Mouse (Mus musculus) midbrain, embryonic 13.5 days (tissue): ENCODE results near the gene Scube2. TPM values are rescaled to one million over a fixed set of nuclear protein-coding genes. Genes with fewer than 3 reads are reported as not detected.

ENCODE experiments used
- ATAC-seq: fragments of 200-750 bp; cut with Nextera tagmentation; 2 replicates; pipeline ENCODE4 v1.8.0; 2017; ENCODE audit warnings: mild to moderate bottlenecking, moderate TSS enrichment, moderate library complexity
- H3K27ac ChIP-seq: fragments of 300-500 bp; sonication (generic); 2 replicates; pipeline ENCODE4 v1.5.1; 2015; ENCODE audit warnings: inconsistent platforms, mild to moderate bottlenecking, moderate library complexity
- H3K27me3 ChIP-seq: fragments of 300-500 bp; sonication (generic); 2 replicates; pipeline ENCODE4 v1.6.1; 2015; ENCODE audit warnings: mild to moderate bottlenecking, inconsistent platforms
- H3K36me3 ChIP-seq: fragments of 300-500 bp; sonication (generic); 2 replicates; pipeline ENCODE4 v1.6.1; 2015; ENCODE audit warnings: mild to moderate bottlenecking, inconsistent platforms
- H3K4me1 ChIP-seq: fragments of 300-500 bp; sonication (generic); replicated peaks from 2 replicates; pipeline ENCODE4 v1.6.1; 2015; ENCODE audit warnings: inconsistent platforms
- H3K4me2 ChIP-seq: fragments of 300-500 bp; sonication (generic); replicated peaks from 2 replicates; pipeline ENCODE4 v1.6.1; 2015; ENCODE audit warnings: moderate library complexity, mild to moderate bottlenecking, inconsistent platforms
- H3K4me3 ChIP-seq: fragments of 300-500 bp; sonication (generic); replicated peaks from 2 replicates; pipeline ENCODE4 v1.5.1; 2015; ENCODE audit warnings: mild to moderate bottlenecking, inconsistent platforms
- H3K9ac ChIP-seq: fragments of 300-500 bp; sonication (generic); replicated peaks from 2 replicates; pipeline ENCODE4 v1.6.1; 2015; ENCODE audit warnings: mild to moderate bottlenecking, inconsistent platforms
- H3K9me3 ChIP-seq: fragments of 300-500 bp; sonication (generic); 2 replicates; pipeline ENCODE4 v1.6.1; 2016; ENCODE audit warnings: mild to moderate bottlenecking, inconsistent platforms
- WGBS: fragments of 180-500 bp; shearing (Covaris S2); methylation state at CpG from one replicate; pipeline ENCODE4 v1.1.7; 2015; 5-methylcytosine and 5-hydroxymethylcytosine counted together
- polyA plus RNA-seq: library from polyadenylated mRNA; unstranded; fragments of >200 nt; fragmentation: Nextera tagmentation; extraction: Ambion mirVana; gene quantifications from 2 replicates; pipeline ENCODE4 v1.2.1, GENCODE M21; 2015

The Scube2 gene
- polyA plus RNA-seq, 1 experiment from 2014 or later, result 1.7 TPM

GRCm38 (mm10) chr7:109849750-109850434, 15.6 kb downstream of the Scube2 start:
- H3K4me2 ChIP-seq, result peak overlapping the region; percentile 1; the same call in 1 of the 2 replicates
- H3K4me3 ChIP-seq, result no peak overlapping the region
- no peaks in the 10 kb centered on the region for H3K36me3 ChIP-seq
- H3K27me3 ChIP-seq, result 0 out of 2 replicates have a peak, but pooled peaks cover 3% of the 10 kb centered on the region
- WGBS, result 19% methylated on average over 8 of the region's 8 CpGs
- peak overlapping the region; percentile 26 for H3K27ac ChIP-seq
- H3K9me3 ChIP-seq, result no peaks in the 10 kb centered on the region
- peaks cover 27% of the 10 kb centered on the region for H3K4me1 ChIP-seq
- H3K9ac ChIP-seq, result no peak overlapping the region
- peak; percentile 72 for ATAC-seq

DNA sequence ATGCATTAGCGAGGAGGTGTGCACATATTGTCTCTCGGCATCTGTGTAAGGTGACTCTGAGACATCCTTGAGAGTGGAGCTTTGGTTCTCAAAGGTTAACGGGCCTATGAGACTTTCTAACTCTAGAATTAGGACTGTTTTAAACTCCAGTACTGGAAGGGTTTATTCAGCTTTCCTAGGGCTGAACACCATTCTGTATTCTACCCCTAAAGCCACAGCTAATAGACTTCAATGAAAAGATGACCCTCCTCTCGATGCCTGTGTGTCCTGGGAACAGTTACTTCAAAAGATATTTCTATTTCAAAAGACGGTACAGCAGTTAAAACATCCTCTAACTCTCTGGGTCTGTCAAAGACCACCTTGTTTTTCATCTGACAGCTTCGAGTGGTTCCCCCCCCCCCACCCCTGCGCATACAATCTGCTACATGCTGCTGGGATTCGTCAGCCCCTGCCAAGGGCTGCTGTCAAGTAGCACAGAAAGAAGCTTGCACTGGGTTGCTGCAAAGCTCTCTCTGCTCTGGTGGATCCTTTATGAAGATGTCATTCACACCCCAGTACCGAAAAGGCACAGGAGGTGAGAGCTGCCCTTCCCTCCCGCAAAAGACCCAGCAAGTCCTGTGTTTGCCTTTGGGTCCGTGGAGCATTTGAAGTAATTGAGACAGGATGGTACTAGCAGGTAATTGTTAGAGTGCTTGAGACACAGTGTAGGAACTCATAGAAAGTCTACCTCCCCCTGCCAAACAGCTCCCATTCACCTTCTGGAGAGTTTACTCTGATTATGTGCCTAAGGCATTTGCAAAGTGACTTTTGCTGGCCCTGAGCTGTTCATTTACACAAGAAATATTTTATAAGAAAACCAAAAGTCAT, 16.4 kb downstream of the Scube2 start:
- Histone ChIP-seq H3K9me3 (no peaks in the 10 kb centered on the region), H3K9ac (no peak overlapping the region), H3K27ac (peak overlapping the region; percentile 26; the same call in 1 of the 2 replicates), H3K4me3 (no peak overlapping the region), H3K36me3 (no peaks in the 10 kb centered on the region), H3K4me2 (peak overlapping the region; percentile 1; the same call in 1 of the 2 replicates), H3K27me3 (0 out of 2 replicates have a peak, but pooled peaks cover 3% of the 10 kb centered on the region), H3K4me1 (peaks cover 27% of the 10 kb centered on the region)
- 24% methylated on average over 11 of the region's 11 CpGs for WGBS
- peak; percentile 77 for ATAC-seq

- H3K4me1 ChIP-seq, result peaks cover 6% of the 10 kb centered on the region
- no peaks in the 10 kb centered on the region for H3K27me3 ChIP-seq
- H3K36me3 ChIP-seq, result no peaks in the 10 kb centered on the region
- H3K27ac ChIP-seq, result no peak overlapping the region
- WGBS, result 87% methylated on average over 6 of the region's 6 CpGs
- H3K4me2 ChIP-seq, result no peak overlapping the region
- no peak overlapping the region for H3K9ac ChIP-seq
- ATAC-seq, result no peak
- no peak overlapping the region for H3K4me3 ChIP-seq
- H3K9me3 ChIP-seq, result no peaks in the 10 kb centered on the region
Observed at GRCm38 (mm10) chr7:109844100-109844499, 21.4 kb downstream of the Scube2 start.

DNA sequence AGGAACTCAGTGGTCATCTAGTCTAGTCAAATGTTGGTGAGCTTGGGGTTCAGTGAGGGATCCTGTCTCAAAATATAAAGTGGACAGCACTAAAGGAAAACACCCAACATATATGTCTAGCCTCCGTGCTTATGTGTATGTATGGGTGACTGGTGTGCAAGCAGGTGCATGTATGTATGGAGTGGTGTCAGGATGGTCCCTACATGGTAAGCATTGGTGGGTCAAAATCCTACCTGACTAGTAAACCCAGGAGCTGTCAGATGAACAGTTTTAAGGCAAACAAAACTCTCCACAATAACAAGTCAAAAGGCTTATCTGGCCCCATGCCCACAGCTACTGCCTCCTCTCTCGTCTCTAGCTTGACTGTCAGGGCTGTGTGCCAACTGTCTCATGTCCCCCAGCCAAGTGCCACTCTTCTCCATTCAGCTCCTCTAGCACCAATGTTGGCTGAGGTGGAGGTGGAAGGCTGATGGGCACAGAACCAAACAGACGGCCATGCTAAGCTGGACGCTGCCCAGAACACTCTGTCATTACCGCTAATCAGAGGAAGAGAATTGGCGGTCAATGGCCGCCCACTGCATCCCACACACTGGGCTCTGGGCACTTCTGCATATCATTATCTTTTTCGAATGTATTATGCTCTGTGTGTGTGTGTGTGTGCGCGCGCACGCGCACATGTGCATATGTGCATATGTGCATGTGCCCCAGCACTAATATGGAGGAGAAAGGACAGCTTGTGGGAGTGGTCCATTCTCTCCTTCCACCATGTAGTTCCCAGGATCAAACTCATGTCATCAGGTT, 23.7 kb downstream of the Scube2 start:
- WGBS, result 87% methylated on average over 13 of the region's 13 CpGs
- Histone ChIP-seq H3K9ac (no peak overlapping the region), H3K27me3 (no peaks in the 10 kb centered on the region), H3K36me3 (no peaks in the 10 kb centered on the region), H3K4me3 (no peak overlapping the region), H3K27ac (no peak overlapping the region), H3K9me3 (no peaks in the 10 kb centered on the region), H3K4me2 (no peak overlapping the region), H3K4me1 (no peaks in the 10 kb centered on the region)
- ATAC-seq, result peak; percentile 88

DNA sequence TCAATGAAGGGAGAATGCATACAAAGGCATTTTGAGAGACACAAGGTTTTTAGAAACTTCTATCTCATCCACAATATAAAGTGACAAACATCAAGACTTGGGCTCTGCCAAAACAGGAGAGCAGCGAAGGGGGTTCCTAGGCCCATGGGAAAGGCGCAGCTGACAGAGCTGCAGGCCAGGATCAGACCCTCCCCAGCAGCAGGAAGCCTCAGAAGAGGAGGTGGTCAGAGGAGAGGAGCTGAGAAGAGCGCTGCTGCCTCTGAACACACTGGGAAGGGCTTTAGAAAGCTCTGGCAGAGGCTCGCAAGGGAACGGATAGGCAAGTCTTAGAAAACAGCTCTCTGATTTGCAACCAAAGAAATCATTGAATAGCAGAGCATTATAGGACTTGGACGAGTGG, 24.4 kb downstream of the Scube2 start:
- H3K9ac ChIP-seq, result no peak overlapping the region

DNA sequence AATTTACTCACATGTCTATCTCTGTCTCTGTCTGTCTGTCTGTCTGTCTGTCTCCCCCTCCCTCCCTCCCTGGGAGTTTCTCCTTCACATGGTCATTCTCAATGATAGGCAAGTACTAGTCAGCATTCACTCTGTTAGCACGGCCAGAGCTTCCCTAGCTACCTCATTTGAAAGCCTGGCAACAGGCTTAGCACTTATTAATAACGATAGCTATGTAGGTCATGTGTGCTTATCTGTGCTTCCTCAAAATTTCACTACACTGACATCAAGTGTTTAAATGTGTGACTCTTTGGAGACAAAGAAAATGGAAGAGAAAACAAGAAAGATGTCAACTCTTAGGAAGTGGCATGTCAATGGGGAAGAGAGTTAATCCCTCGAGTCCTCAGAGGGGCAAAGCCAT, 26.9 kb downstream of the Scube2 start:
- Histone ChIP-seq H3K9me3 (no peaks in the 10 kb centered on the region), H3K27ac (no peak overlapping the region), H3K4me2 (no peak overlapping the region), H3K27me3 (no peaks in the 10 kb centered on the region), H3K4me1 (no peaks in the 10 kb centered on the region), H3K4me3 (no peak overlapping the region), H3K9ac (no peak overlapping the region), H3K36me3 (no peaks in the 10 kb centered on the region)
- no peak for ATAC-seq
- WGBS, result 66% methylated on average over 3 of the region's 3 CpGs

More for the DNA sequence above, 24.4 kb downstream of the Scube2 start:
- ATAC-seq, result no peak
- no peaks in the 10 kb centered on the region for H3K27me3 ChIP-seq
- no peak overlapping the region for H3K27ac ChIP-seq
- H3K36me3 ChIP-seq, result no peaks in the 10 kb centered on the region
- H3K9me3 ChIP-seq, result no peaks in the 10 kb centered on the region
- H3K4me2 ChIP-seq, result no peak overlapping the region
- WGBS, result 60% methylated on average over 6 of the region's 6 CpGs
- H3K4me1 ChIP-seq, result no peaks in the 10 kb centered on the region
- H3K4me3 ChIP-seq, result no peak overlapping the region

- H3K4me3 ChIP-seq, result no peak overlapping the region
- 76% methylated on average over 6 of the region's 6 CpGs for WGBS
- H3K4me1 ChIP-seq, result no peaks in the 10 kb centered on the region
- no peak for ATAC-seq
- no peaks in the 10 kb centered on the region for H3K36me3 ChIP-seq
- H3K4me2 ChIP-seq, result no peak overlapping the region
- H3K27me3 ChIP-seq, result peaks cover 4% of the 10 kb centered on the region; the same call in 1 of the 2 replicates
- no peak overlapping the region for H3K27ac ChIP-seq
- H3K9me3 ChIP-seq, result no peaks in the 10 kb centered on the region
- no peak overlapping the region for H3K9ac ChIP-seq
Observed at GRCm38 (mm10) chr7:109837651-109838050, 27.8 kb downstream of the Scube2 start.

DNA sequence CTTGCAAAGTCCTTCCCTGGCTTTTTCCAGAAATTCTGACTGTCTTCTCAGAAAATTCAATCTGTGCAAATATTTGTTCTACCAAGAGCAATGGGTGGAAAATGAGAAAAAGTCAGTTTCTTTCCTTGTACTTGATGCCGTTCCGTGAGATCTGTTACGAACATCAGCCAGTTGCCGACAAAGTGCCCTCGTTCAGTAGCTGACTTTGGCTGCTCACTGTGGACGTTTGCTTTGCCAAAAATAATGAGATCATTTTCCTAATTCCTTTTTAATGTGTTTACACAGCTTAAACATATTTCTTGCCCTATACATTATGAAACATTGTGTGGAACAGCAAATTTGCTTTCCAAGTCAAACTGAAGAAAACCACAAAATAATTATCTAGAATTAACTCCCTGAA, 30.6 kb downstream of the Scube2 start:
- WGBS, result 82% methylated on average over 6 of the region's 6 CpGs
- H3K4me2 ChIP-seq, result no peak overlapping the region
- ATAC-seq, result no peak
- no peak overlapping the region for H3K4me3 ChIP-seq
- H3K9ac ChIP-seq, result no peak overlapping the region
- no peaks in the 10 kb centered on the region for H3K36me3 ChIP-seq
- H3K9me3 ChIP-seq, result no peaks in the 10 kb centered on the region
- no peak overlapping the region for H3K27ac ChIP-seq
- H3K27me3 ChIP-seq, result peaks cover 11% of the 10 kb centered on the region; the same call in 1 of the 2 replicates
- no peaks in the 10 kb centered on the region for H3K4me1 ChIP-seq

DNA sequence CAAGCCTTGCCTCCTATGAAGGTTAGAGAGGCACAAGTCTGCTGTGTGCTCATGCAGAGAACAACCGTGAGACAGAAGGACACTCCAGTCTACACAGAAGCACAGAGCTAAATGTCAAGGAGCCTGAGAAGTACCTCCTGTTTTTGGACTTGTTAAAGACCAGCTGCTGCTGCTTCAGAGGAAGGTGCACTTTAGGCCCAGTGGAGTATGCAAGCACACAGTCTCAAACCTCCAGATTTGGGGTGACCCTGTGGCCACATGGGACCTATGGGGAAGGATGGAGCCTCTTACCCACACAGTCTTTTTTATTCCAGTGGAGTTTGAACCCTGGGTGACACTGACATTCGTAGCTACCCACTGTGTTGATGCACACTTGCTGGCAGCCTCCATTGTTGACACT, 34.1 kb downstream of the Scube2 start:
- H3K36me3 ChIP-seq, result no peaks in the 10 kb centered on the region
- WGBS, result 80% methylated on average over 2 of the region's 2 CpGs
- H3K4me1 ChIP-seq, result no peaks in the 10 kb centered on the region
- no peak overlapping the region for H3K9ac ChIP-seq
- no peak overlapping the region for H3K4me3 ChIP-seq
- no peak for ATAC-seq
- peaks cover 11% of the 10 kb centered on the region; the same call in 1 of the 2 replicates for H3K27me3 ChIP-seq
- no peaks in the 10 kb centered on the region for H3K9me3 ChIP-seq
- H3K27ac ChIP-seq, result no peak overlapping the region
- H3K4me2 ChIP-seq, result no peak overlapping the region

DNA sequence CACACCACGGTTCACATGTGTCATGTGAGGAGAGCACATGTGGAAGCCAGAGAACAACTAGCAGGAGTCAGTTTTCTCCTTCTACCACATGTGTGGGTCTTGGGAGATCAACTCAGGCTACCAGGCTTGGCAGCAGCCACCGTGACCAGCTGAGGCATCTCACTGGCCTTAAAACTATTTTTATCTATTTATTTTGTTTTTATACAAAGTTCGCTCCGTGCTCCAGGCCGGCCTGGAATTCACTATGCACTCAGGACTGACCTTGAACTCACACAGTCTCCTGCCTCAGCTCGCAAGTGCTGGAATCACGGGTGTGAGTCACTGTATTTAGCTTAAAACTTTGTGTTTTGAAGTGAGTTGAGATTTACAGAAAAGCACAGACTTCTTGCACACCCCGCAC, 38.6 kb downstream of the Scube2 start:
- WGBS, result 94% methylated on average over 8 of the region's 8 CpGs
- ATAC-seq, result no peak

GRCm38 (mm10) chr7:109825293-109825692, 40.2 kb downstream of the Scube2 start:
- Histone ChIP-seq H3K27me3 (0 out of 2 replicates have a peak, but pooled peaks cover 3% of the 10 kb centered on the region), H3K9me3 (no peaks in the 10 kb centered on the region), H3K9ac (no peak overlapping the region), H3K27ac (no peak overlapping the region), H3K4me1 (no peaks in the 10 kb centered on the region), H3K36me3 (no peaks in the 10 kb centered on the region), H3K4me2 (no peak overlapping the region), H3K4me3 (no peak overlapping the region)
- no peak for ATAC-seq
- WGBS, result 87% methylated on average over 14 of the region's 14 CpGs

More for the DNA sequence above, 38.6 kb downstream of the Scube2 start:
- Histone ChIP-seq H3K9me3 (no peaks in the 10 kb centered on the region), H3K4me3 (no peak overlapping the region), H3K4me1 (no peaks in the 10 kb centered on the region), H3K27me3 (0 out of 2 replicates have a peak, but pooled peaks cover 8% of the 10 kb centered on the region), H3K4me2 (no peak overlapping the region), H3K36me3 (no peaks in the 10 kb centered on the region), H3K9ac (no peak overlapping the region), H3K27ac (no peak overlapping the region)
